Mouse (Mus musculus) thymus, adult 18-20 months (tissue): Measurements from ENCODE around the gene Rcor1.
A peak's percentile ranks its signal among the peaks of the same experiment; 100 is the strongest.

Source experiments
- DNase-seq, 2 experiments: peaks; one replicate each; pipeline ENCODE4 v3.0.0; 2022; ENCODE audit warnings: mixed read lengths in 2 of 2

Gene Rcor1

GRCm38 (mm10) chr12:111038976-111039612 lies at the start of gene Rcor1:
Rcor1 (plus strand) TSS chr12:111039351.
- DNase-seq, result peak; percentile 99 to 100

DNA sequence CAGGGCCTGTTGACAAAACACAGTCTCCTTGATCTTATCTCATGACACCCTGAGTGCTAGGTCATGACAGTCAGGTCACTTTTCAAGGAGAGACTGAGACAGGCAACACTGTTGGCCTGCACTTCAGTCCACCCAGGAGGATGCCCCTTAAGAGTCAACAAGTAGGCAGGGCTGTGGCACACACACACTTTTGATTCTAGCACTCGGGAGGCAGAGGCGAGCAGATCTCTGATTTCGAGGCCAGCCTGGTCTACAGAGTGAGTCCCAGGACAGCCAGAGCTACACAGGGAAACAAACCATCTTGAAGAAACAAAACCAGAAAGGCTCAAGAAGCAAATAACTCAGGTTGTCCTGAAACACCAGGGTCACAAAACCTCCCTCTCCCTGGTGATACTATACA lies 49.7 kb upstream of the Rcor1 start:
- DNase-seq, result no peak

DNA sequence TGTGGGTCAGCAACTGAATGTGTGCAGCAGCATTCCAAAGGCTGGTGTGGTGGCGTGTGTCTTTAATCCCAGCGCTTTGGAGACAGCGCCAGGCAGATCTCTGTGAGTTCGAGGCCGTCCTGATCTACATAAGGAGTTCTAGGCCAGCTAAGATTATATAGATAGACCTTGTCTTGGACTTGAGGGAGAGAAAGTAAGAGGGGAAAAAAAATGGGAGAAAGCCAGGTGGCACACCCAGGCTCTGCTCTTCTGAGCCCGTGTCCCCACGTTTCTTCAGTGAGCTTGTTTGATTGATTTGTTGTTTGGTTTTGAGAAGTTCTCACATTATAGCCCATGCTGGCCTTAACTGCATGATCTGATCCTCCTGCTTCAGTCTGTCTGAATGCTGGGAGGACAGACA lies 48.7 kb upstream of the Rcor1 start:
- no peak for DNase-seq

GRCm38 (mm10) chr12:110991361-110992127 lies 47.6 kb upstream of the Rcor1 start:
- peak; percentile 78 to 87 for DNase-seq

DNA sequence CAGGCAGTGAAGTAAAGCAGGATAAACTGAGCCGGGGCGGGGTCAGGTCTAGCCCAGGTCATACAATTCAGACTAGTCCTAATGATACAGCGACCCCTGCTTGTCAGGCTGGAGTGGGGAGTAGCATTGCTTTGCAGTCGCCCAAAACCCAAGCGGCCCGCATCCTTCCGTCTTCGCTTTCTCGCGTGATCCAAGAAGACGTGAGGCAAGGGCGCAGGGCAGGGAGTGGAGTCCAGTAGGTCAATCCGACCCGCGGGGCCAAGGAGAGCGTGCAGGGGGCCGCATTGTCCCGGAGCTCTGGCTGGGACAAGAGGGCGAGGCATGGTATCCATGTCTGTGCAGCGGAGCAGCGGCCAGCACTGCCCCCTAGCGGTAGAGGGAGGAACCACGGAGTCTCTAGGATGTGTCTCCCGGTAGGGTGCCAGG lies 47.0 kb upstream of the Rcor1 start:
- peak; percentile 78 to 81 for DNase-seq

GRCm38 (mm10) chr12:110992771-110993170 lies 46.4 kb upstream of the Rcor1 start:
- DNase-seq, result no peak

GRCm38 (mm10) chr12:110993226-110993625 lies 45.9 kb upstream of the Rcor1 start:
- no peak for DNase-seq

DNA sequence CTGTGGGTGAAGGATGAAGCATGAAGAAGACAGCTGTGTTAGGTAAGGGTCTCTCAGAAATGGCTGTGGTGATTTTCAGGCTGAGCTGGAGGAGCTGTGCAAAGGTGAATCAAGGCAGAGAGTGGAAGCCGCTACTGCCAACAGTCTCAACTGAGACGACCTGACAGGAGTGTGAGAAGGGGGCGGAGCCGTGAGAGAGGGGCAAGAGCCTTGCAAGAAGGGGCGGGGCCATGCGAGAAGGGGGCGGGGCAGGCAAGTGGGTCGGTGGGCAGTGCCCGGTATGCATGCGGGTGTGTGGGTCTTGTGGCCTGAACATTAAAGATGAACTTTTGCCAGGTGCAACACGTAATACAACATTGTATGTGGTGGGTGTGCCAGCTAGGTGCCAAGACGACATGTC lies 44.5 kb upstream of the Rcor1 start:
- no peak for DNase-seq

DNA sequence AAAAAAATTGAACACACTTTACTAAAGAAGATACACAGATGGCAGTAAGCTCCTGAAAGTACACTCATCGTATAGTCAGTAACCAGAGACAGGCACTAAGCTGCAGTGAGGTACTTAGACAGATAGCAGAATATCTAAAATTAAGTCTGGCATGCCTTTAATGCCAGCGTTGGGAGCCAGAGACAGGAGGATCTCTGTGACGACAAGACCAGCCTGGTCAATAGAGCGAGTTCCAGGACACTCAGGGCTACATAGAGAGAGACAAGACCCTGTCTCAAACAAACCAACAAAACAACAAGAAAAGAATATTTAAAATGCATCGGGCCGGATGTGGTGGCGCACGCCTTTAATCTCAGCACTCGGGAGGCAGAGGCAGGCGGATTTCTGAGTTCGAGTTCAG lies 41.1 kb upstream of the Rcor1 start:
- DNase-seq, result no peak

DNA sequence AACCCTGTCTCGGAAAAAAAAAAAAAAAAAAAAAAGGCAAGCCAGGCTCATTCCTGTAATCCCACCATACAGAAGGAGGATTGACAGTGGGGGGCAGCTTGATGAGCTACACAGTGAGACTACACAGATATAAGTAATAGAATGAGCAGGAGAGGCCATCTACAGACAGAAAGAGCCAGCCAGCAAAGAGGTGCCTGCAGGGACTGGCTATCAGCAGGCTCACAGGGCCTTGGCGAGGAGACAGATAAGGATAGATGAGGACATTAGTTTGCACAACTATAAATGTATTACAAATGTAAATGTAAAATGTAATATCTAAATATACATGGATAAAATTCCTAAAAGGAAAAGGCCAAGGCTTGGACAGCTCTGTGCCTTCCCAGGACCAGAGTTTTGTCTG lies 39.3 kb upstream of the Rcor1 start:
- DNase-seq, result no peak

GRCm38 (mm10) chr12:111000956-111001355 lies 38.2 kb upstream of the Rcor1 start:
- no peak for DNase-seq

DNA sequence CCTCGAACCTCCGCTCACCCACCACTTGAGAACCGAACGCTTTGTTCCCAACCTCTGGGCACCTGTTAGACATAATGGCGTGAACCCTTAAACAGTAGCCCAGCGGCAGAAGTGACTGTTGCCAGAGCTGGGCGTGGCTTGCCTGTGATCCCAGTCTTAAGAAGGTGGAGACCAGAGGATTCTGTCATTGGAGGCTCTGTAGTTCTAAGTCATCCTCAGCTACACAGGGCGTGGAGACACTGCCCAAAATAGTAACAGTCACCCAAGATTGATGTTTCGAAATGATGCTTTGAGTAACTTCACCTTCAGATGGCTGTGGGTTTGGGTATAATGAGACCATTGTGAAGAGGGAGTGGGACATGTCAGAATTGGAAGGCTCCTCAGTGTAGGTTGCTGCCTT lies 35.0 kb upstream of the Rcor1 start:
- DNase-seq, result no peak

DNA sequence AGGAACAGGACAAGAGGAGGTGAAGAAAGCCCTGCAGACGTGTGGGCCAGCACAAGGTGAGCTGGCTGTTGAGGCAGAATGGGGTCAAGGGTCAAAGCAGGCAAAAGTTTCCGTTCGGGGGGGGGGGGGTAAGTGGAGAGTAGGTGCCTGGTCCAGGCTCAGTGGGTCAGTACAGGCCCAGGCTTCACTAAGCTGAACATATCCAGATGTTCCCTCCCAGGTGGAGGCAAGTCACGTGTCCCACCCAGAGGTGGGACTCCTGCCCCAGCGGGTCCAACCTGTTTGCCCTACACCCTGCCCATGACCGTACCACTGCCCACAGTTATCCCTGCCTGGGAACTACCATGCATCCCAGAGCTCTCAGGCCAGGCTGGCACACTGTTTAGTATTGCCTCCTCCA lies 33.3 kb upstream of the Rcor1 start:
- DNase-seq, result no peak

GRCm38 (mm10) chr12:111006339-111006738 lies 32.8 kb upstream of the Rcor1 start:
- no peak for DNase-seq

- DNase-seq, result peak; percentile 38 to 56
Measured at GRCm38 (mm10) chr12:111007134-111008103, 31.7 kb upstream of the Rcor1 start.

GRCm38 (mm10) chr12:111008500-111009490 lies 30.4 kb upstream of the Rcor1 start:
- no peak for DNase-seq

- DNase-seq, result no peak
Measured at GRCm38 (mm10) chr12:111009615-111010257, 29.4 kb upstream of the Rcor1 start.

- no peak for DNase-seq
Measured at GRCm38 (mm10) chr12:111016807-111017206, 22.3 kb upstream of the Rcor1 start.

DNA sequence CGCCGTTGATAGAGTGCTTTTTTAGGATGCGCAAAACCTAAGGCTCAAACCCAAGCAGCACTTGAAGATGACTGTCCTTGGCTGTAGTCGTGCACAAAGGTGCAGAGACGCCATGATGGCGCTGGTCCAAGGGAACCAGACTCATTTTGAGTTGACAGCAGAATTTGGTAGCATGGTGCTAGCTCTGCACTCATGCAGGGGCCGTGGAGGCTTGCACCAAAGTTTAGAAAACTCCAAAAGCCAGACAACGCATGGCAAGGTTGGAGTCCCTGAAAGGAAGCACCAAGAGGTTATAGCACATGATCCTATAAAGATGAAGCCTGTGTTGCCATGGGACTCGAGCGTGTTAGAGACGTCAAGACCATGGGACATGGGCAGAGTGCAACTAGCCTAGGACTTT lies 21.1 kb upstream of the Rcor1 start:
- no peak for DNase-seq

GRCm38 (mm10) chr12:111019086-111019485 lies 20.1 kb upstream of the Rcor1 start:
- DNase-seq, result no peak

DNA sequence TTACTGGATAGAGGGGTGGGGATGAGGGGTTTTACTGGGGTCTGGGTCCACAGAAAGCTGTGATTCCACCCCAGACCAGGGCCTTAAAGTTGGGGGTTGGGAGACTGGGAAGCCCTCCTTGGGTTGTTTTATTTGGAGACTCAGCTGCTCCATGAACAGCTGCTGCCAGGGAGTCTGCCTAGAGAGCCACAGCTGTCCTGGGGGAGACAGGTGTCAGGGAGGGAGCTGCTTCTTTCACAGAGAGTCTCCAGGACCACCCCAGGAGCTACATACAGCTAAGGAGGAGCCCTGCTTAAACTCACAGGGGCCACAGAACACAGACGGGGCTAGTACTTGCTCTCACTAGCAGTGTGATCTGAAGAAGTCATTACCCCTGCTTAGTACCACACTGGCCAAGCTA lies 18.0 kb upstream of the Rcor1 start:
- no peak for DNase-seq

- no peak for DNase-seq
Measured at GRCm38 (mm10) chr12:111021577-111021976, 17.6 kb upstream of the Rcor1 start.
